Mouse (Mus musculus): ENCODE data around the gene Rspry1. TPM values are rescaled to one million over a fixed set of nuclear protein-coding genes. Genes with fewer than 3 reads are reported as not detected.

The Rspry1 gene
- 56.6 and 57.3 TPM in 2 replicates for polyA plus RNA-seq (2015; fragmentation: Nextera tagmentation; extraction: Ambion mirVana)

DNA sequence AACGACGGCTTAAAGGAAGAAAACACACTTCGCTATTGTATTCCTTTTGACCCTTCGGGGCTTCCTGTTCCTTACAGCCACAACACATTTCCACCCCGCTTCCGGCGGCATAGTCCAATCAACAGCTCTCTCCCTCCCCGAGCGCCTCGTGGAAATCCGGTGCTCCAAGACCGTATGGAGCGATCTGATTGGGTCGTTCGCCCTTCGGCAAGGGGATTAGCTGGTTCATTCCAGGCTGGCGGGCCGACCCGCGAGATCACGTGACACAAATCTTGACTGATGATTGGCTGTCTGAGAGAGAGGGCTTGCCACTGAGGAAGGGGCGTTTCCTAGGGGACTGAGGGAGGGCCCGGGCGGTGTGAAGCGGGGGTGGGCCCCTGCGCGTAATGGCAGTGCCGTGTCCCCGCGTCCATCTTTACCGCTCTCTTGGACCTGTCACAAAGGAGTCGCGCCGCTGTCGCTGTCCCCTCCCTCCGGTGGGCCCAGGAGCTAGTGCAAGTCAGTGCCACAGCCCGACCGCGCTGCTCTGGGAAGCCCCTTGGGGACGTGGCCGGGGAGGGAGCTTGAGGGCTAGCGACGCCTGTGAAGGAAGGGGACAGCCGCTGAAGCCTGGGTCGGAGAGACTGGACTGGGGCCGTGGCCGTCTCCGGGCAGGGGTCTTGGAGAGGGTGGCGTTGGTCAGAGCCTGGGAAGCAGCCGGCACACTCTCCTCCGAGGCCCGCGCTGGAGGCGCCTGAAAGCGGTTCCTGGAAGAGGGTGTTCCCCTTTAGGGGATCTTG is at the start of gene Rspry1, which contains the start of gene Fam192a:
Gene Rspry1 (plus strand): TSS at position 331 of the 779 bp plus-strand sequence.
Gene Fam192a (minus strand): TSS at position 391 of the 779 bp plus-strand sequence.
- Histone ChIP-seq H3K4me3 (replicated peaks) (peak within 1 kb of the TSS; percentile 95), H3K9ac (replicated peaks) (peak within 1 kb of the TSS; percentile 93), H3K4me1 (replicated peaks) (peaks cover 40% of the 10 kb centered on the region), H3K9me3 (no peaks in the 10 kb centered on the region), H3K4me2 (replicated peaks) (peak within 1 kb of the TSS; percentile 99), H3K36me3 (no peaks in the 10 kb centered on the region), H3K27me3 (no peaks in the 10 kb centered on the region), H3K27ac (peak within 1 kb of the TSS; percentile 95)
- under 1% methylated on average over 54 of the region's 55 CpGs for WGBS
- peak; percentile 99 for ATAC-seq

DNA sequence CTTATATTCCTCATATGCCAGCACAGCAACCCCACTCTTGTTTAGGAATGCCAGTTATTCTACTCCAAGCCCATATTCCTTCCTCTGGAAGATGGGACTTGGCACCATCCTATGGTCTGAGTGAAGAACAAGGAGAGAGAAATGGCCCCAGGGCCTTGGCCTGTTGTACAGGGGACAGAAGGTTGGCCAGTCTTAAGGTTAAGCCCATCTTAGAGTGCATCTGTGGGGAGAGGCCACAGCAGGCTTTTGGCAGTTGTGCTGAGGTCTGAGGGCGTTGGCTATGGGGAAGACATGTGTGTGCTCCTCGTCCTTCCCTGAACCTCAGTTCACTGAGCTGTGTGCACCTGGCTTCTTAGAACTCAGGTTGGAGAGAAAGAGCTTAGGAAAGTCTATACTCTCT is 49.0 kb upstream of the Rspry1 start:
- Histone ChIP-seq H3K4me1 (replicated peaks) (peaks cover 36% of the 10 kb centered on the region), H3K9ac (replicated peaks) (no peak overlapping the region), H3K4me3 (replicated peaks) (no peak overlapping the region), H3K36me3 (no peaks in the 10 kb centered on the region), H3K9me3 (no peaks in the 10 kb centered on the region), H3K27me3 (peaks cover 32% of the 10 kb centered on the region), H3K4me2 (replicated peaks) (no peak overlapping the region), H3K27ac (peak overlapping the region; percentile 84; the same call in 1 of the 2 replicates)
- 79% methylated on average over 2 of the region's 2 CpGs for WGBS
- no peak for ATAC-seq

DNA sequence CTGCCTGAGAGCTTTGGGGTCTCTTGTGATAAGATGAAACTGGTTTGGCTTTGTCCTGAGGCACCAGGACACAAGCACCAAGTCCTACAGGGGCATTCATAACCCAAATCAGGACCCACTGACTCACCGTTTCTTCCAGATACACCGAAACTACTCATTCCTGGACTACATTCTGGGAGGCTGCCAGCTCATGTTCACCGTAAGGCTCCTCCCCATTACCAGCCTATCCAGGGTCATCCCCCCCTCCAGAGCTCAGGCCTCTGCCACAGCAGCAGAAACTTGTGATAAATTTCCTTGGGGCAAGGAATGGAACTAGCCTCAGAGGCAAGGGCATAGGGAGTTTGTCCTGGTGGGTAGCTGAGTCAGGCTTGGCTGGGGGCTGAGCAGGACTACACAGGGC is 44.5 kb upstream of the Rspry1 start:
- no peaks in the 10 kb centered on the region for H3K9me3 ChIP-seq
- no peak overlapping the region for H3K4me2 ChIP-seq (replicated peaks)
- H3K27ac ChIP-seq = no peak overlapping the region
- peaks cover 22% of the 10 kb centered on the region for H3K4me1 ChIP-seq (replicated peaks)
- H3K9ac ChIP-seq (replicated peaks) = no peak overlapping the region
- H3K4me3 ChIP-seq (replicated peaks) = no peak overlapping the region
- H3K36me3 ChIP-seq = no peaks in the 10 kb centered on the region
- no peak for ATAC-seq
- 86% methylated on average over 3 of the region's 3 CpGs for WGBS
- peaks cover 38% of the 10 kb centered on the region for H3K27me3 ChIP-seq

DNA sequence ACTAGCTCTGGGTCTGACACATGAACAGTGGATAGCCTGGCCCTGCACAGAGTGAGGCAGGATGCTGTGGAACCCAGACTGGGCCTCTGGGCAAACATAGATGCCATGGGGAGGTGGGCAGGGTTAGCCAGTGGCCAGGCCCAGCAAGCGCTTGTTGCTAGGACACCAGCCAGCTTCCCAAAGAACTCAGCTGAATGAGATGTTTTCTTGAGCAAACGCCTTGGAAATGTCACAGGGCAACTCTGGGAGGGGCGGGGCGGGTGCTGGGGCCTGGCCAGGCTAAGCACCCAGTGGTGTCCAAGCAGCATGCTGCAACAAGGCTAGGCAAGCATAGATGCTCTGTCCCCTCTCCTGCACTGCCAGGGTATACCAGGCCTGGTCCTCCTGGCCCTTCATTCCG is 40.5 kb upstream of the Rspry1 start:
- no peak overlapping the region for H3K9ac ChIP-seq (replicated peaks)
- H3K4me3 ChIP-seq (replicated peaks) = no peak overlapping the region
- H3K27me3 ChIP-seq = peaks cover 26% of the 10 kb centered on the region
- no peaks in the 10 kb centered on the region for H3K36me3 ChIP-seq
- no peaks in the 10 kb centered on the region for H3K9me3 ChIP-seq
- H3K4me1 ChIP-seq (replicated peaks) = peaks cover 25% of the 10 kb centered on the region
- 18% methylated on average over 5 of the region's 5 CpGs for WGBS
- H3K4me2 ChIP-seq (replicated peaks) = no peak overlapping the region
- no peak overlapping the region for H3K27ac ChIP-seq
- peak; percentile 86 for ATAC-seq

DNA sequence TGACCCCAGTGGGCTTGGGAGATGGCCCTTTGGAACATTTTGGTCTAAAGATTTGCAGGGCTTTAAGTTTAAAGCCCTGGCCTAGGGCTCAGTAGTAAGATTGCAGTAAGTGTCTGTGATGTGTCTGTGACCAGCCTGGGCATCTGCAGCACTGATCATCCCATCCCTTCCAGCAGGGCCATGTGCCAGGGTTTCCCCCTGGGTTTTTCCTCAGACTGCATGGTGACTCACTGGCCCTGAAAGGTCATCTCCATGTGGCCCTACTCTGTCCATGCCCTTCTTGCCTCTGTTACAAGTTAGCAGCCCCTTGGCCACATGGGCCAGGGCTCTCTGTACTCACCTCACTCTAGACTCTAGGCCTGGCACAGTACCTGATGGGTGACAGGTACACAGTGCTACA is 37.3 kb upstream of the Rspry1 start:
- no peaks in the 10 kb centered on the region for H3K36me3 ChIP-seq
- no peak overlapping the region for H3K4me2 ChIP-seq (replicated peaks)
- no peak overlapping the region for H3K27ac ChIP-seq
- peaks cover 47% of the 10 kb centered on the region for H3K4me1 ChIP-seq (replicated peaks)
- no peak overlapping the region for H3K9ac ChIP-seq (replicated peaks)
- ATAC-seq = no peak
- no peak overlapping the region for H3K4me3 ChIP-seq (replicated peaks)
- H3K9me3 ChIP-seq = no peaks in the 10 kb centered on the region
- peaks cover 18% of the 10 kb centered on the region for H3K27me3 ChIP-seq

DNA sequence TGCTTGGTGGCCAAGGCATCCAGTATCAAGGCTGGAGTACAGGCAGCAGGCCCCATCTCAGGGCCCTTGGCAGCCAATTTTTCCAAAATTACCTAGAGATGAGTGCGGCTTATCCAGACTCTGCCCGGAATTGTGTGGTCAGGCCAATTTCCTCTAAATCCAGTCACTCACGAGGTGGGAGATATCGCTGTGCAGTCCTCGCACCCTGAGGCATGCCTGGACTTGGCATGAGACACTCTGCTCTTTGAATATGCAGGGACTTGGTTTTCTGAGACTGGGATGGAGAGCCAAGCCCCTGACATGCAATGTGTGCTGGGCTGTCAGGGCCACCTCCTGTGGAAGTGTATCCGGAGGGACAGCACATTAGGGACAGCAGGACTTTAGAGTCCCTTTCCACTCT is 35.7 kb upstream of the Rspry1 start:
- H3K4me3 ChIP-seq (replicated peaks) = no peak overlapping the region
- peaks cover 14% of the 10 kb centered on the region for H3K27me3 ChIP-seq
- H3K36me3 ChIP-seq = no peaks in the 10 kb centered on the region
- H3K4me2 ChIP-seq (replicated peaks) = no peak overlapping the region
- no peak overlapping the region; the same call in 1 of the 2 replicates for H3K9ac ChIP-seq (replicated peaks)
- no peaks in the 10 kb centered on the region for H3K9me3 ChIP-seq
- no peak for ATAC-seq
- 73% methylated on average over 6 of the region's 6 CpGs for WGBS
- peaks cover 44% of the 10 kb centered on the region for H3K4me1 ChIP-seq (replicated peaks)
- peak overlapping the region; percentile 87 for H3K27ac ChIP-seq

DNA sequence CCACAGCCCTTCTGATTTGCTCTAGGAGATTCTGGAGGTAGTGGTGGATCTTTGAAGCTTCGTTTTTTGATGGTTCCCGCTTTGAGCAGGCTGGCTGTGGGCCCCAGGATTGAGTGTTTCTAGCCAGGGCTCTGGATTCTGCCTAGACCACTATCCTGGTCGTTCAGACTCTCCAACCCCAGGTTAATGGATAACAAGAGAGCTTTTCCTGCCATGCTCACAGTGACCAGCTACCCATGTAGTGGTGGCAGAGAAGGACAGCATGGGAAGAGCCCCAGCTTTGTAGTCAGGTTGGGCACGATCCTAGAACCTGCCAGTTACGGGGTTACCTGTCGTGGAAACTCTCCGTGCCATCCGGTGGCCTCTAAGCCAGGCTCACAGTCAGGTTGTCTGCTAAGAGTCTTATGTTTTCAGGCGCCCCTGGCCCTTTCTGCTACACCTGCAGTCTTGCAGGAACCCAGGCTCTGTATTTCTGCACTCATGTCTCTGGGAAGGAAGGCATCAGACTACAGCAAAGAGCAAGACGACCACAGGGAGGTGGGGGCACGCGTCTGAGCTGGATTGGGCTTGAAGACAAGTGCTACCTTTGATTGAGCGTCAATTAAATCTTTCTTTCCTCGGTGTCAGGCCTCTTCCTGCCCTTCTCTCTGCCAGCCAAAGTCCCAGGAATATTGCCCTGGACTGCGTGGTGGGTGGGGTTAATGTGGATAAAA is 35.1 kb upstream of the Rspry1 start:
- Histone ChIP-seq H3K27ac (peak overlapping the region; percentile 87), H3K4me3 (replicated peaks) (no peak overlapping the region), H3K9ac (replicated peaks) (peak overlapping the region; percentile 29), H3K27me3 (peaks cover 14% of the 10 kb centered on the region), H3K4me2 (replicated peaks) (peak overlapping the region; percentile 42), H3K9me3 (no peaks in the 10 kb centered on the region), H3K36me3 (no peaks in the 10 kb centered on the region), H3K4me1 (replicated peaks) (peaks cover 38% of the 10 kb centered on the region)
- peak; percentile 66 for ATAC-seq
- WGBS = 42% methylated on average over 15 of the region's 15 CpGs

DNA sequence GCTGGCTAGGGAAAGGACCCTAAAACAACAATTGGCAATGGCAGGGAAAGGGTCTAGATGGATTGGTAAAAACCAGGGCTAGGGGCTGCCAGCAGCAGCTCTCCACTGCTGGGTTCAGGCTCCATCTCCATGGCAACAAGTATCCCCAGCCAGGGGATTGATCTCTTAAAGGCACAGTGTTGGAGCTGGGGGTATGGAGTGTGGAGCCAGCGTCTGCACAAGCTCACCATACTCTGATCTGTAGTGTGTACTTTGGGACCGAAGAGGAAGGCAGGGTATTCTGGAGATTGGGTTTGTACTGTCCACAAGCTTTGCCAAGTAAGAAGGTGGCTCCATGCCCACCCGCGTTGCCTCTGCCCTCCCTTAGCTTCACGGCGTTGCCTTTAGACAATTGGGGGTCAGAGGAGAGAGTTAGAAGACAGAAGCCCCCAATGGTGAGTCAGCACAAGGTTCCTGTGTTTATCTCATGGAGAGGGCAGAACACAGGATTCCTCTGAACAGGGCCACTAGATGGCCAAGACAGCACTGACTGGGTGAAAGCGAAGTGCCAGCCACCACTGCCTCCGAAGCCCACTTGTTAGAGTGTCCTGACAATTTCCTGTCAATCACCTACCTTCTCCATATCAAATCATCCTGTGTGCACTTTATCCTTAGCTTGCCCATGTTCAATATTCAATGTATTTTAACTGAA is 34.4 kb upstream of the Rspry1 start:
- no peaks in the 10 kb centered on the region for H3K9me3 ChIP-seq
- H3K4me3 ChIP-seq (replicated peaks) = peak overlapping the region; percentile 8; the same call in 1 of the 2 replicates
- H3K9ac ChIP-seq (replicated peaks) = 0 out of 2 replicates have a peak overlapping the region, but pooled peaks have one; percentile 3
- peak; percentile 98 for ATAC-seq
- no peaks in the 10 kb centered on the region for H3K36me3 ChIP-seq
- peak overlapping the region; percentile 42 for H3K4me2 ChIP-seq (replicated peaks)
- WGBS = 27% methylated on average over 8 of the region's 8 CpGs
- peaks cover 12% of the 10 kb centered on the region for H3K27me3 ChIP-seq
- peak overlapping the region; percentile 87 for H3K27ac ChIP-seq
- peaks cover 37% of the 10 kb centered on the region for H3K4me1 ChIP-seq (replicated peaks)

DNA sequence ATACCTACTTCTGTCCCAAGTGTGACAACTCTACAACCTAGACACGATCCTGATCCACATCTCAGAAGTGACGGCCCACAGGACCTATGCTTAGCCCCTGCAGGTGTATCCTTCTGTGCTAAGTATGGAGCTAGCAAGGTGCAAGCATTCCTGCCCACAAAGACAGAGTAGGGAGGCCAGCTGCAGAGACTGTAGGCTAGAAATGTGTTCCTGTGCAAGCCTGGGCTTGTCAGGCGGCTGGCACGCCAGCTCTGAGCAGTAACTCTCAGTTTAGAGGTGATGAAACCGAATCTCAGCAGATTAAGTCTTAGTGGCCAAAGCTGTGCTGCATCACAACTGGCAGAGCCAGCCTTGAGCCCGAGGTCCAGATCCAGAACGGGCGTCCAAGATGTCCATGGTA is 33.6 kb upstream of the Rspry1 start:
- Histone ChIP-seq H3K27ac (no peak overlapping the region), H3K4me3 (replicated peaks) (no peak overlapping the region), H3K36me3 (peaks cover 5% of the 10 kb centered on the region), H3K4me2 (replicated peaks) (no peak overlapping the region), H3K9ac (replicated peaks) (no peak overlapping the region), H3K9me3 (no peaks in the 10 kb centered on the region), H3K4me1 (replicated peaks) (peaks cover 37% of the 10 kb centered on the region), H3K27me3 (peaks cover 4% of the 10 kb centered on the region)
- ATAC-seq = no peak
- 91% methylated on average over 8 of the region's 8 CpGs for WGBS

DNA sequence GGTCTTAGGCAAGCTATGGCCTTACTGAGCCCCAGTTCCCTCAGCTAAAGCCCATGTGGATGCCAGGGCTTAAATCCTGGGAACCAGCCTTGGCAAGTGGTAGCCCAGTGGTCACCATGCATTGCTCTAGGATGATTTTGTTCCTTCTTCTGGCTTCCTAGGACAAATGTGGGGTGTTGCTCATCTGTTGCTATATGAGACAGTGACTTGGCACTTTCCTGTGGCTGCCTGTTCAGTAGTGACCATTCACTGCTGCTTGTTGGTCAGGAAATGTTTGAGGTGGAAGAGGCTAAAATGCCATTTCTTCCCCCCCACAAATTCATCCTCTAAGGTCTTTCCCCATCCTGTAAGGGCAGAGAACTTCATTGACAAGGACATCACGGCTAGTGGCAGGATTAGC is 32.3 kb upstream of the Rspry1 start:
- H3K27ac ChIP-seq = no peak overlapping the region

DNA sequence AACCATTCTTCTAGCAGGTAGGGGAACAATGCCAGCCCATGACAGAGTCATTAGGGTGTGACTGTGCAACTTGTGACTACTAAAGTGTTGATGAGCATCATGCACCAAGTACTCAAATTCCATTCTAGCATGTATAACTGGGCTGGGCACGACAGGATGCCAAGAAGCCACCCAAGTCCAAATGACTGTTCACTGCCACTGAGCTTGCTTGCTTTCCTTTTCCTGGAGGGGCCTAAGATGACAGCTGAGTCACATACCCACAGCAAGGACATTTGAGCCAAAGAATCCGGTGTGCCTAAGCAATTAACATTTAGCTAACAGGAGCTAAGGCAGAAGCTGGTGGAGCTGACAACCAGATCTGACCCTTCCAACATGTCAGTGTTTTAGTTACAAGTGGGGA is 29.8 kb upstream of the Rspry1 start:
- ATAC-seq = no peak
- Histone ChIP-seq H3K27me3 (no peaks in the 10 kb centered on the region), H3K9me3 (no peaks in the 10 kb centered on the region), H3K4me2 (replicated peaks) (no peak overlapping the region), H3K4me1 (replicated peaks) (peaks cover 21% of the 10 kb centered on the region), H3K9ac (replicated peaks) (no peak overlapping the region), H3K36me3 (peaks cover 43% of the 10 kb centered on the region), H3K27ac (no peak overlapping the region), H3K4me3 (replicated peaks) (no peak overlapping the region)
- 93% methylated on average over 2 of the region's 2 CpGs for WGBS

More for the DNA sequence above, 32.3 kb upstream of the Rspry1 start:
- no peak for ATAC-seq
- 50% methylated on average over 1 of the region's 1 CpGs for WGBS
- Histone ChIP-seq H3K4me2 (replicated peaks) (no peak overlapping the region), H3K9me3 (no peaks in the 10 kb centered on the region), H3K27me3 (no peaks in the 10 kb centered on the region), H3K4me3 (replicated peaks) (no peak overlapping the region), H3K4me1 (replicated peaks) (peaks cover 37% of the 10 kb centered on the region), H3K9ac (replicated peaks) (no peak overlapping the region), H3K36me3 (peaks cover 18% of the 10 kb centered on the region)

All from midbrain, embryonic 13.5 days (tissue).